Mouse (Mus musculus) C2C12 (cell line): ENCODE results near the gene Aanat. TPM values are rescaled to one million over a fixed set of nuclear protein-coding genes. Genes with fewer than 3 reads are reported as not detected.

ENCODE experiments used
- H3K27me3 ChIP-seq: one replicate; pipeline ENCODE4 v1.6.1; 2011; ENCODE audit not compliant: control insufficient read depth, insufficient read depth, insufficient read length
- H3K36me3 ChIP-seq: one replicate; pipeline ENCODE4 v1.6.1; 2011; ENCODE audit not compliant: control insufficient read depth, insufficient read depth
- H3K4me3 ChIP-seq: one replicate; pipeline ENCODE4 v1.5.1; 2011; ENCODE audit warnings: mild to moderate bottlenecking, control low read depth; ENCODE audit not compliant: poor library complexity, insufficient read depth, severe bottlenecking
- H3K79me2 ChIP-seq: one replicate; pipeline ENCODE4 v1.6.1; 2011; ENCODE audit not compliant: control insufficient read depth, insufficient read depth
- H3K79me3 ChIP-seq: one replicate; pipeline ENCODE4 v1.6.1; 2011; ENCODE audit warnings: low read depth, control low read depth
- H3ac ChIP-seq: one replicate; pipeline ENCODE3; 2011; ENCODE audit warnings: low read depth; ENCODE audit not compliant: control insufficient read depth, insufficient read length
- CEBPB ChIP-seq: IDR thresholded peaks from one replicate; pipeline ENCODE4 v1.6.1; 2011; ENCODE audit warnings: low read depth, mild to moderate bottlenecking, control low read depth, moderate library complexity
- CTCF ChIP-seq: IDR thresholded peaks from one replicate; pipeline ENCODE4 v1.5.1; 2011; ENCODE audit not compliant: control insufficient read depth, insufficient read depth, insufficient read length
- FOSL1 ChIP-seq: IDR thresholded peaks from one replicate; pipeline ENCODE4 v1.8.0; 2011; ENCODE audit warnings: mild to moderate bottlenecking, low read length; ENCODE audit not compliant: poor library complexity, insufficient read depth, severe bottlenecking
- MAX ChIP-seq: IDR thresholded peaks from one replicate; pipeline ENCODE4 v1.6.1; 2011; ENCODE audit warnings: mild to moderate bottlenecking, control low read depth
- MYOD1 ChIP-seq: IDR thresholded peaks from one replicate; pipeline ENCODE4 v1.6.1; 2011; ENCODE audit warnings: low read depth; ENCODE audit not compliant: control insufficient read depth, insufficient read length
- MYOG ChIP-seq: IDR thresholded peaks from one replicate; pipeline ENCODE4 v1.6.1; 2011; ENCODE audit not compliant: control insufficient read depth, insufficient read length; ENCODE audit errors: extremely low read depth
- USF1 ChIP-seq: IDR thresholded peaks from one replicate; pipeline ENCODE4 v1.6.1; 2011; ENCODE audit warnings: low read depth, mild to moderate bottlenecking, control low read depth, moderate library complexity
- long read RNA-seq, 2 experiments: library from polyadenylated mRNA; unstranded; transcript quantifications; one replicate each; pipeline ENCODE4 v2.0.0; 2019 to 2020
- polyA plus RNA-seq: library from polyadenylated mRNA; unstranded; fragments of >200 nt; fragmentation: generic; extraction: Trizol; gene quantifications from one replicate; pipeline ENCODE4 v1.2.1, GENCODE M21; 2012; ENCODE audit warnings: missing spikeins

Gene Aanat
- not detected for polyA plus RNA-seq
- long read RNA-seq, experiment 1 = 0 reads
- long read RNA-seq, experiment 2 = 0 reads

GRCm38 (mm10) chr11:116586310-116586709 is at the start of gene Aanat:
Gene Aanat (plus strand): TSS chr11:116586432.
- H3ac ChIP-seq = no peak within 1 kb of the TSS
- no peak within 1 kb of the TSS for H3K4me3 ChIP-seq
- no peaks in the 10 kb centered on the region for H3K27me3 ChIP-seq
- H3K79me2 ChIP-seq = no peaks in the 10 kb centered on the region
- no peaks in the 10 kb centered on the region for H3K36me3 ChIP-seq
- TF ChIP-seq USF1 = no peak
- TF ChIP-seq CEBPB = no peak
- no peak for TF ChIP-seq MYOD1
- TF ChIP-seq MYOG = no peak
- no peak for TF ChIP-seq MAX
- TF ChIP-seq FOSL1 = no peak
- no peak for TF ChIP-seq CTCF
- H3K79me3 ChIP-seq = no peaks in the 10 kb centered on the region

GRCm38 (mm10) chr11:116536685-116537084 is 49.5 kb upstream of the Aanat start:
- Histone ChIP-seq H3K27me3 (no peaks in the 10 kb centered on the region), H3K4me3 (no peak overlapping the region), H3ac (no peak overlapping the region), H3K79me3 (no peaks in the 10 kb centered on the region), H3K79me2 (peaks cover 6% of the 10 kb centered on the region), H3K36me3 (peaks cover 44% of the 10 kb centered on the region)
- TF ChIP-seq MYOD1 = no peak
- no peak for TF ChIP-seq CEBPB
- TF ChIP-seq MAX = no peak
- no peak for TF ChIP-seq CTCF
- no peak for TF ChIP-seq MYOG
- TF ChIP-seq USF1 = no peak

GRCm38 (mm10) chr11:116537388-116537787 is 48.8 kb upstream of the Aanat start:
- H3K36me3 ChIP-seq = peaks cover 51% of the 10 kb centered on the region
- no peak overlapping the region for H3ac ChIP-seq
- no peaks in the 10 kb centered on the region for H3K79me3 ChIP-seq
- TF ChIP-seq FOSL1 = no peak
- no peak for TF ChIP-seq MAX
- TF ChIP-seq MYOG = no peak
- no peak overlapping the region for H3K4me3 ChIP-seq
- H3K27me3 ChIP-seq = no peaks in the 10 kb centered on the region
- peaks cover 4% of the 10 kb centered on the region for H3K79me2 ChIP-seq

GRCm38 (mm10) chr11:116538142-116538735 is 48.0 kb upstream of the Aanat start:
- TF ChIP-seq CTCF = no peak
- no peak for TF ChIP-seq MYOG
- no peak for TF ChIP-seq FOSL1
- TF ChIP-seq USF1 = no peak
- TF ChIP-seq CEBPB = no peak
- TF ChIP-seq MAX = no peak
- no peak for TF ChIP-seq MYOD1
- no peak overlapping the region for H3K4me3 ChIP-seq
- peaks cover 59% of the 10 kb centered on the region for H3K36me3 ChIP-seq
- no peaks in the 10 kb centered on the region for H3K27me3 ChIP-seq
- no peaks in the 10 kb centered on the region for H3K79me2 ChIP-seq
- no peak overlapping the region for H3ac ChIP-seq
- no peaks in the 10 kb centered on the region for H3K79me3 ChIP-seq

GRCm38 (mm10) chr11:116541183-116541582 is 45.0 kb upstream of the Aanat start:
- no peak overlapping the region for H3ac ChIP-seq
- no peak overlapping the region for H3K4me3 ChIP-seq
- TF ChIP-seq CEBPB (no peak), MAX (no peak), MYOG (no peak), USF1 (no peak), CTCF (no peak), FOSL1 (no peak)
- no peaks in the 10 kb centered on the region for H3K79me2 ChIP-seq
- no peaks in the 10 kb centered on the region for H3K79me3 ChIP-seq
- H3K36me3 ChIP-seq = peaks cover 87% of the 10 kb centered on the region
- H3K27me3 ChIP-seq = no peaks in the 10 kb centered on the region

GRCm38 (mm10) chr11:116543110-116543509 is 43.1 kb upstream of the Aanat start:
- no peak overlapping the region for H3K4me3 ChIP-seq
- H3K79me2 ChIP-seq = no peaks in the 10 kb centered on the region
- peaks cover 88% of the 10 kb centered on the region for H3K36me3 ChIP-seq
- H3K79me3 ChIP-seq = no peaks in the 10 kb centered on the region
- no peak overlapping the region for H3ac ChIP-seq
- no peaks in the 10 kb centered on the region for H3K27me3 ChIP-seq
- TF ChIP-seq CTCF = peak; percentile 61
- no peak for TF ChIP-seq FOSL1
- no peak for TF ChIP-seq MYOG
- TF ChIP-seq CEBPB = no peak
- no peak for TF ChIP-seq MYOD1
- no peak for TF ChIP-seq USF1
